Mouse (Mus musculus): ENCODE measurements at regions not wholly inside any gene's neighbourhood (a gene's known extent, or its start where the extent isn't known, plus 50 kb on each side); places are given as distances from the start of the nearest gene placed in this dataset.
"Not testable (repeated sequence)": the region's sequence is repeated elsewhere in the genome, so short reads cannot be mapped to it uniquely, and the experiment has no call there.

DNA sequence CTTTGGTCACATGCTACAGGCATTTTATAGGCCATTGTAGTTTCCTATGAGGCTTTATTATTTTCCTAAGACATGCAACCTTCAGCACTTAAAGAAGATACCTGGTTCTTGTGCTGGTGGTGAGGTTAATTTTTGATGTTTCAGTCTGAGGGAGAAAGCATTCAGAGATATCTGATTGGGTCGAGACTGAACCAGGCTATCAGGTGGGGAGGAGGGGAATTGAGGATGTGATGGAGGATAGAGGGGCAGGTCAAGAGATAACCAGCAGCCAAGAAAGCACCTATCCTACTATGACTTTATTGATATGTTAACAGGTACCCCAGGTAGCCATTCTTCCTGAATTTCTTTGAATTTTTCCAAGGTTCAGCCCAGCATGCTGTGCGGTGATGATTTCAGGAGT lies 74.1 kb upstream of the Zfp988 start:
- POLR2A ChIA-PET, CTCF ChIA-PET: not testable (repeated sequence)

- POLR2A ChIA-PET, CTCF ChIA-PET: not testable (repeated sequence)
Observed at GRCm38 (mm10) chr4:147231787-147232186, 73.7 kb upstream of the Zfp988 start.

DNA sequence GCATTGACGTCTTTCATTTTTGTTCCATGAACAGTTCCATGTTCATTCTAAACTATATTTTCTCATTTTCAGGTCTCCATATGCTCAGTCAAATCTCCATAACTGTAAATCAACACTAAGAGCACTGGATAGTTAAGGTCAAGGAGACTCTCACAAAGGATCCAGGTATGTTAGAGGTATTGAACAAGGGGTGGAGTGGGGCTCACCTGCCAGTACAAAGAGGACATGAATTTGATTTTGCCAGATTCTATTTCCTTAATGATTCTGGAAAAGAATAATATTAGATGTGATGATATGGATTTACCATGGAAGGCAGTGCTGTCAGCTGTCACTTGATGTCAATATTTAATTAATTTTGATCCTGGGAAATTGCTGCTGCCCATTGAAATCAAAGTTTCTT lies 73.2 kb upstream of the Zfp988 start:
- CTCF ChIA-PET, POLR2A ChIA-PET: not testable (repeated sequence)

DNA sequence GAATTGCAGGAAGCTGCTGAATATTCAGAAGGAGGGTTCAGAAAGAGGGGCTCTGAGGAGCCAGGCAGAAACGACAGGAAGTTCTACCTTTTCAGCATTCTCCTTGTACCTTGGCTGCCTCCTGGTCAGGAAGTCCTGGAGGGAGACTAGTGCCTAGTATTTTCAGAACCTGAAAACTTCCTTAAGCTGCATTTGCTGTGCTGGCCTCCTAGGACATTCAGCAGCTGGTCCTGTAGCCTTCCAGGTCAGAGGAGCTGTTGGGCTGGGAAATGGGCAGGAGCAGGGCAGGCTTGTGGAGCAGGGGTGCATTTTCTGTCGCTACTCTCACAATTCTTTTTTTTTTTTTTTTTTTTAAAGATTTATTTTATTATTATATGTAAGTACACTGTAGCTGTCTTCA lies 71.2 kb upstream of the Zfp988 start:
- ChIA-PET POLR2A (interaction anchor here in 2 of 4 experiments (0.6 to 1.1 kb wide), 6 partner anchors 41 to 1719 kb away, joined by 3 to 6 read pairs (median 3); no protein-coding TSS in a partner anchor), CTCF (interaction anchor here in 1 of 4 experiments (1.0 kb wide), 1 partner anchor 751 kb away, joined by 3 read pairs; no protein-coding TSS in a partner anchor)

GRCm38 (mm10) chr4:147235441-147235840 lies 70.0 kb upstream of the Zfp988 start:
- ChIA-PET CTCF (interaction anchor here in 1 of 4 experiments (1.6 kb wide), 1 partner anchor 1721 kb away, joined by 3 read pairs; no protein-coding TSS in a partner anchor), POLR2A (interaction anchor here in 3 of 4 experiments (0.8 to 1.6 kb wide), 5 partner anchors 40 to 1721 kb away, joined by 3 to 6 read pairs (median 3); no protein-coding TSS in a partner anchor)

DNA sequence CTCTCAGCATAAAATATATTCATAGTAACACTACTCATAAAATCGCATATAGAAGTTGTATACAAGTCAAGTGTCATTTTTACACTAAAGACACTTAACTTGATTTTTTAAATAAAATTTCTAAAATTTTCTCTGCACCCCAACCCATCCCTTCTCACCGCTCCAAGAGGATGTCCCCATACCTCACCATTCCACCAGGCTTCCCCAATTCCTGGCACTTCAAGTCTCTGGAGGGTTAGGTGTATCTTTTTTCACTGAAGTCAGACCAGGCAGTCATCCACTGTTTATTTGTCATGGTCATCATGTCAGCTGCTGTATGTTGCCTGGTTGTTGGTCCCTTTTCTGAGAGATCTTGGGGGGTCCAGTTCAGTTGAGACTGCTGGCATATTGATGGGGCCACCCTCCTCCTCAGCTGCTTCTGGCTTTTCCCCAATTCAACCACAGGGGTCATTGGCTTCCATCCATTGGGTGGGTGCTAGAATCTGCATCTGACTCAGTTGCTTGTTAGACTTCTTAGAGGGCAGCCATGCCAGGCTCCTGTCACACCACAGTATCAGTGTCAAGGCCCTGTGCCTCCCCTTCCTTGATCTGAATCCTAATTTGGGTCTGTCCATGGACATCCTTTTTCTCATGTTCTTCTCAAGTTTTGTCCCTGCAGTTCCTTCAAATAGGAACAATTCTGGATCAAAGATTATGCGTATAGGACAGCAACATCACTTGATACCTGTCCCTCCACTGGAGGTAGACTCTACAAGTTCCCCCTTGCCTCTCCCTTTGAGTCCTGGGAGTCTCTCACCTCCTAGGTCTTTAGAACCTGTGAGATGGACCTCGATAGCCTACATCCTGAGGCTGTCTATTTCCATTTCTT lies 63.9 kb upstream of the Zfp988 start:
- POLR2A ChIA-PET, CTCF ChIA-PET: not testable (repeated sequence)

DNA sequence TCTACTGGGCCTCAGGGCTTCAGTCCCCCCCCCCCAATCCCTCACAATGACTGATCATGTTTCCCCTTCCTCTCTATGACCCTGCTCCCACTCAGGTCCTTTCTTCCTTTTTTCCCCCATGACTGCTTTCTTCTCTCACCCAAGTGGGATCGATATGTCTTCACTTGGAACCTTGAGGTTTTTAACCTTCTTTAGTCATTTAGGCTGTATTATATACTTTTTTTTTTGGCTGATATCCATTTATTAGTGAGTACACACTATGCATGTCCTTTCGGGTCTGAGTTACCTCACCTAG lies 63.3 kb upstream of the Zfp988 start:
- CTCF ChIA-PET = no interaction called here
- POLR2A ChIA-PET = no interaction called here

DNA sequence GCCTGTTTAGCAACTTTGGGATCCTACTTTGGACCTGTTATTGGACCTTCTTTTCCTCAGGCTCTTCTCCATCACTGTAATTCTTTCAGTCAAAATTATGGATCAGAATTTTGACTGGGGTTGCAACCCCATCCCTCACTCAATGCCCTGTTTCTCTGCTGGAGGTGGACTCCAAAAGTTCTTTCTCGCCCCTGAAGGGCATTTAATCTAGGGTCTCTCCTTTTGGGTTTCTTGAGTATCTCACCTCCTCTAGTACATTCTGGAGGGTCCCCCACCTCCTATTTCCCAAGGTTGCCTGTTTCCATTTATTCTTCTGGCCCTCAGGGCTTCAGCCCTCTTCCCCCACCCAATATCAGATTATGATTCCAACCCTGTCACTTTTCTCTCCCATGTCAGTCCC lies 56.9 kb upstream of the Zfp988 start:
- CTCF ChIA-PET = not testable (repeated sequence)

More for the DNA sequence above, 56.9 kb upstream of the Zfp988 start:
- POLR2A ChIA-PET = not testable (repeated sequence)

All from embryonic stem cell, embryonic (primary cell).